Comparison of ENCODE assay signal across 20 mouse cellular contexts in the genomic region with DNA sequence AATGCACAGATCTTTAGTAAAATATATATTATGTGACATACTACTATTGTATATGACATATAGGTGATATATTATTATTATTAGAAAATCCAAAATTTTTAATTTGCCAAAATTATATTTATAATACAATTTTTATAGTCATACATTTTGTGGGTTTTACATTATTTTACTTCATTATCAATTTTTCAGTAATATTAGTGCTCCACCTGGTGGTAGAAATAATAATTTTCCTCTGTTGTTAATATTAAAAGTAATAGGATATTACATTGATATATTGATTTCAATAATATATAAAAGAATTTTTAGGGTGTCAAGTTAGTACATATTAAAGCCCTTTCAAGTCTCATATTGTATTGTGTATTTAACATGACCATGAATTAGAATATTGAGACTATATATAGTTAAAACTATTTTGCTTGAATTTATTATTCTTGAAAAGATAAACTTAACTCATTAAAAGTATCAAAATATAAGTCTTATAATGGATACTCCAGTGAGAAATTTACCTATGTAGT.
DNase-seq lines count a peak whose midpoint lies in the region; ATAC-seq and TF ChIP-seq lines count a peak whose summit lies in the region.
"Had no signal": no experiment of that assay in that cellular context is flagged by ENCODE, and none has a peak within 500 bp of the region (broad histone marks: within the 10 kb centered on the region; RNA-seq: fewer than 3 reads in every experiment).

No protein-coding gene starts in this region.

- no peaks in the 10 kb centered on the region for H3K27me3 ChIP-seq in embryonic facial prominence, embryonic 11.5 days (ENCODE audit: control insufficient read depth, insufficient read depth, low read length)
- H3K27me3 ChIP-seq in embryonic facial prominence, embryonic 10.5 days (replicated peaks; ENCODE audit: low read depth, poor library complexity, severe bottlenecking) = no peaks in the 10 kb centered on the region
- H3K27me3 ChIP-seq in hindbrain, postnatal 0 days (ENCODE audit: insufficient read depth, low read length) = no peaks in the 10 kb centered on the region
- no peaks in the 10 kb centered on the region for H3K27me3 ChIP-seq in hindbrain, embryonic 12.5 days
- H3K27me3 ChIP-seq in midbrain, embryonic 14.5 days (ENCODE audit: control insufficient read depth, insufficient read depth, low read length) = no peaks in the 10 kb centered on the region
- no peaks in the 10 kb centered on the region for H3K27me3 ChIP-seq in midbrain, embryonic 13.5 days
- no peaks in the 10 kb centered on the region for H3K27me3 ChIP-seq in thymus, adult 2 months (ENCODE audit: control insufficient read depth, insufficient read depth, low read length)
- H3K27me3 ChIP-seq: lung, embryonic 15.5 days; megakaryocyte, embryonic 14.5 days; neural tube, embryonic 12.5 days; Patski; stomach, embryonic 15.5 days had no signal

- no peaks in the 10 kb centered on the region for H3K9me3 ChIP-seq in embryonic facial prominence, embryonic 11.5 days (replicated peaks; ENCODE audit: control insufficient read depth, low read length)
- no peaks in the 10 kb centered on the region for H3K9me3 ChIP-seq in embryonic facial prominence, embryonic 10.5 days
- no peaks in the 10 kb centered on the region for H3K9me3 ChIP-seq in hindbrain, postnatal 0 days (ENCODE audit: low read length)
- no peaks in the 10 kb centered on the region for H3K9me3 ChIP-seq in hindbrain, embryonic 12.5 days (replicated peaks)
- no peaks in the 10 kb centered on the region for H3K9me3 ChIP-seq in midbrain, embryonic 14.5 days (ENCODE audit: control insufficient read depth, low read length)
- H3K9me3 ChIP-seq in midbrain, embryonic 13.5 days = no peaks in the 10 kb centered on the region
- H3K9me3 ChIP-seq: heart, embryonic 10.5 days; lung, embryonic 15.5 days; megakaryocyte, embryonic 14.5 days; neural tube, embryonic 12.5 days; stomach, embryonic 15.5 days had no signal

- no peaks in the 10 kb centered on the region for H3K4me1 ChIP-seq in embryonic facial prominence, embryonic 11.5 days (ENCODE audit: control insufficient read depth, insufficient read depth, low read length)
- H3K4me1 ChIP-seq in embryonic facial prominence, embryonic 10.5 days = no peaks in the 10 kb centered on the region
- no peaks in the 10 kb centered on the region for H3K4me1 ChIP-seq in hindbrain, postnatal 0 days (ENCODE audit: insufficient read depth, low read length)
- no peaks in the 10 kb centered on the region for H3K4me1 ChIP-seq in hindbrain, embryonic 12.5 days
- H3K4me1 ChIP-seq in midbrain, embryonic 14.5 days (ENCODE audit: control insufficient read depth, insufficient read depth, low read length) = no peaks in the 10 kb centered on the region
- no peaks in the 10 kb centered on the region for H3K4me1 ChIP-seq in midbrain, embryonic 13.5 days (replicated peaks)
- no peaks in the 10 kb centered on the region for H3K4me1 ChIP-seq in thymus, adult 2 months (replicated peaks; ENCODE audit: control insufficient read depth, insufficient read depth, low read length)
- H3K4me1 ChIP-seq: heart, embryonic 10.5 days; lung, embryonic 15.5 days; megakaryocyte, embryonic 14.5 days; neural tube, embryonic 12.5 days; stomach, embryonic 15.5 days had no signal

- no peak for ATAC-seq in embryonic facial prominence, embryonic 11.5 days (replicated peaks; ENCODE audit: insufficient number of reproducible peaks, low FRiP score, low TSS enrichment, low read depth)
- no peak for ATAC-seq in hindbrain, postnatal 0 days
- ATAC-seq in hindbrain, embryonic 12.5 days (ENCODE audit: low FRiP score) = no peak
- no peak; the same call in 1 of the 2 replicates for ATAC-seq in midbrain, embryonic 14.5 days (ENCODE audit: low FRiP score, low TSS enrichment)
- no peak for ATAC-seq in midbrain, embryonic 13.5 days
- ATAC-seq: Patski had no signal

- H3K4me2 ChIP-seq in embryonic facial prominence, embryonic 11.5 days (ENCODE audit: low read depth, low read length) = no peak overlapping the region
- no peak overlapping the region for H3K4me2 ChIP-seq in hindbrain, postnatal 0 days (ENCODE audit: low read depth, low read length)
- no peak overlapping the region for H3K4me2 ChIP-seq in hindbrain, embryonic 12.5 days (replicated peaks)
- no peak overlapping the region for H3K4me2 ChIP-seq in midbrain, embryonic 14.5 days (ENCODE audit: low read length)
- H3K4me2 ChIP-seq in midbrain, embryonic 13.5 days (replicated peaks) = no peak overlapping the region
- H3K4me2 ChIP-seq: lung, embryonic 15.5 days; neural tube, embryonic 12.5 days; stomach, embryonic 15.5 days had no signal

- H3K9ac ChIP-seq in embryonic facial prominence, embryonic 11.5 days (replicated peaks; ENCODE audit: low read length) = no peak overlapping the region
- no peak overlapping the region for H3K9ac ChIP-seq in hindbrain, postnatal 0 days (replicated peaks; ENCODE audit: low read length)
- H3K9ac ChIP-seq in hindbrain, embryonic 12.5 days = no peak overlapping the region
- H3K9ac ChIP-seq in midbrain, embryonic 14.5 days (replicated peaks; ENCODE audit: low read length) = no peak overlapping the region
- no peak overlapping the region for H3K9ac ChIP-seq in midbrain, embryonic 13.5 days (replicated peaks)
- H3K9ac ChIP-seq: lung, embryonic 15.5 days; neural tube, embryonic 12.5 days; stomach, embryonic 15.5 days had no signal

- TF ChIP-seq CTCF in hindbrain, postnatal 0 days (IDR thresholded peaks at IDR 0.05; ENCODE audit: low read depth) = peak; percentile 25; the same call in 1 of the 2 replicates
- TF ChIP-seq CTCF in thymus, adult 2 months (IDR thresholded peaks at IDR 0.05; ENCODE audit: borderline replicate concordance, control insufficient read depth, extremely low read depth, insufficient read depth, low read length, poor library complexity) = no peak

- no peaks in the 10 kb centered on the region for H3K36me3 ChIP-seq in embryonic facial prominence, embryonic 11.5 days (replicated peaks; ENCODE audit: control insufficient read depth, insufficient read depth, low read depth, low read length)
- no peaks in the 10 kb centered on the region for H3K36me3 ChIP-seq in embryonic facial prominence, embryonic 10.5 days (replicated peaks)
- H3K36me3 ChIP-seq in hindbrain, postnatal 0 days (ENCODE audit: insufficient read depth, low read length) = no peaks in the 10 kb centered on the region
- no peaks in the 10 kb centered on the region for H3K36me3 ChIP-seq in hindbrain, embryonic 12.5 days
- H3K36me3 ChIP-seq in midbrain, embryonic 14.5 days (ENCODE audit: control insufficient read depth, insufficient read depth, low read length) = no peaks in the 10 kb centered on the region
- no peaks in the 10 kb centered on the region for H3K36me3 ChIP-seq in midbrain, embryonic 13.5 days
- no peaks in the 10 kb centered on the region for H3K36me3 ChIP-seq in thymus, adult 2 months (ENCODE audit: control insufficient read depth, insufficient read depth, low read length)
- H3K36me3 ChIP-seq: heart, embryonic 10.5 days; lung, embryonic 15.5 days; neural tube, embryonic 12.5 days; stomach, embryonic 15.5 days had no signal

- H3K4me3 ChIP-seq in embryonic facial prominence, embryonic 11.5 days (ENCODE audit: low read depth, low read length) = no peak overlapping the region
- H3K4me3 ChIP-seq in embryonic facial prominence, embryonic 10.5 days = no peak overlapping the region
- H3K4me3 ChIP-seq in hindbrain, postnatal 0 days (ENCODE audit: low read length) = no peak overlapping the region
- no peak overlapping the region for H3K4me3 ChIP-seq in hindbrain, embryonic 12.5 days
- no peak overlapping the region for H3K4me3 ChIP-seq in midbrain, embryonic 14.5 days (replicated peaks; ENCODE audit: low read depth, low read length)
- H3K4me3 ChIP-seq in midbrain, embryonic 13.5 days (replicated peaks) = no peak overlapping the region
- H3K4me3 ChIP-seq in thymus, adult 2 months (ENCODE audit: control insufficient read depth, insufficient read depth, low read length) = no peak overlapping the region
- H3K4me3 ChIP-seq: heart, embryonic 10.5 days; lung, embryonic 15.5 days; megakaryocyte, embryonic 14.5 days; neural tube, embryonic 12.5 days; stomach, embryonic 15.5 days had no signal

- TF ChIP-seq POLR2A in thymus, adult 2 months (IDR thresholded peaks at IDR 0.05; ENCODE audit: control insufficient read depth, extremely low read depth, insufficient read depth, low read length, poor library complexity) = no peak

- peak; percentile 59 for DNase-seq in embryonic facial prominence, embryonic 11.5 days (ENCODE audit: low spot score)
- no peak for DNase-seq in embryonic facial prominence, embryonic 10.5 days (ENCODE audit: low spot score)
- DNase-seq in hindbrain, postnatal 0 days (ENCODE audit: low spot score) = peak; percentile 65
- DNase-seq in midbrain, embryonic 14.5 days = peak; percentile 79
- DNase-seq in thymus, adult 2 months = no peak
- no peak for DNase-seq in urinary bladder, postnatal 25 days (ENCODE audit: low spot score)
- DNase-seq: cerebellum, adult 18-20 months; gastrocnemius, postnatal 10 days; heart, postnatal 4 days; kidney, adult 18-20 months; kidney, postnatal 4 days; thymus, postnatal 25 days had no signal

- no peak overlapping the region for H3K27ac ChIP-seq in embryonic facial prominence, embryonic 11.5 days (replicated peaks; ENCODE audit: low read depth, low read length)
- no peak overlapping the region for H3K27ac ChIP-seq in embryonic facial prominence, embryonic 10.5 days (replicated peaks)
- no peak overlapping the region for H3K27ac ChIP-seq in hindbrain, postnatal 0 days
- H3K27ac ChIP-seq in hindbrain, embryonic 12.5 days = no peak overlapping the region
- H3K27ac ChIP-seq in midbrain, embryonic 14.5 days (replicated peaks; ENCODE audit: low read depth, low read length) = no peak overlapping the region
- no peak overlapping the region for H3K27ac ChIP-seq in midbrain, embryonic 13.5 days
- H3K27ac ChIP-seq in thymus, adult 2 months (ENCODE audit: control insufficient read depth, insufficient read depth, low read length) = no peak overlapping the region
- H3K27ac ChIP-seq: heart, embryonic 10.5 days; lung, embryonic 15.5 days; neural tube, embryonic 12.5 days; stomach, embryonic 15.5 days had no signal

Comparison
In these comparisons a context has a peak if more than half of its experiments do, and no peak if none do; other contexts are left out.
1. DNase-seq: peak in embryonic facial prominence, embryonic 11.5 days (single experiment), hindbrain, postnatal 0 days (single experiment) and midbrain, embryonic 14.5 days (single experiment); none in embryonic facial prominence, embryonic 10.5 days (single experiment), thymus, adult 2 months (single experiment) and urinary bladder, postnatal 25 days (single experiment).